Mouse (Mus musculus): ENCODE data around the gene Fbxl15. TPM values are rescaled to one million over a fixed set of nuclear protein-coding genes. Genes with fewer than 3 reads are reported as not detected.
A peak's percentile ranks its signal among the peaks of the same experiment; 100 is the strongest.

Gene Fbxl15
- polyA plus RNA-seq, 1 experiment: 37.1 TPM

- no peak for TF ChIP-seq CTCF (IDR thresholded peaks at IDR 0.05; ENCODE audit: borderline replicate concordance, extremely low read depth, insufficient read depth, insufficient read length)
- TF ChIP-seq POLR2A (IDR thresholded peaks at IDR 0.05; ENCODE audit: borderline replicate concordance, extremely low read depth, insufficient read depth, insufficient read length, poor library complexity, severe bottlenecking): no peak
- no peak for DNase-seq (ENCODE audit: low read depth)
Observed at GRCm38 (mm10) chr19:46302551-46302950, 25.4 kb upstream of the Fbxl15 start.

GRCm38 (mm10) chr19:46303251-46304215, 24.5 kb upstream of the Fbxl15 start:
- TF ChIP-seq CTCF (IDR thresholded peaks at IDR 0.05; ENCODE audit: borderline replicate concordance, extremely low read depth, insufficient read depth, insufficient read length) (no peak), POLR2A (IDR thresholded peaks at IDR 0.05; ENCODE audit: borderline replicate concordance, extremely low read depth, insufficient read depth, insufficient read length, poor library complexity, severe bottlenecking) (no peak)
- DNase-seq (ENCODE audit: low read depth): no peak

- DNase-seq (ENCODE audit: low read depth): peak; percentile 90
- TF ChIP-seq POLR2A (IDR thresholded peaks at IDR 0.05; ENCODE audit: borderline replicate concordance, extremely low read depth, insufficient read depth, insufficient read length, poor library complexity, severe bottlenecking) (no peak), CTCF (IDR thresholded peaks at IDR 0.05; ENCODE audit: borderline replicate concordance, extremely low read depth, insufficient read depth, insufficient read length) (peak; percentile 95)
Observed at GRCm38 (mm10) chr19:46304216-46304841, 23.7 kb upstream of the Fbxl15 start, which contains the start of gene Nfkb2. Gene Nfkb2 (plus strand): TSS chr19:46304320.

GRCm38 (mm10) chr19:46304908-46305333, 23.1 kb upstream of the Fbxl15 start:
- TF ChIP-seq POLR2A (IDR thresholded peaks at IDR 0.05; ENCODE audit: borderline replicate concordance, extremely low read depth, insufficient read depth, insufficient read length, poor library complexity, severe bottlenecking) (no peak), CTCF (IDR thresholded peaks at IDR 0.05; ENCODE audit: borderline replicate concordance, extremely low read depth, insufficient read depth, insufficient read length) (no peak)
- no peak for DNase-seq (ENCODE audit: low read depth)

- TF ChIP-seq CTCF (IDR thresholded peaks at IDR 0.05; ENCODE audit: borderline replicate concordance, extremely low read depth, insufficient read depth, insufficient read length): no peak
- TF ChIP-seq POLR2A (IDR thresholded peaks at IDR 0.05; ENCODE audit: borderline replicate concordance, extremely low read depth, insufficient read depth, insufficient read length, poor library complexity, severe bottlenecking): no peak
- peak; percentile 80 for DNase-seq (ENCODE audit: low read depth)
Observed at GRCm38 (mm10) chr19:46305432-46306267, 22.3 kb upstream of the Fbxl15 start.

- DNase-seq (ENCODE audit: low read depth): no peak
- TF ChIP-seq POLR2A (IDR thresholded peaks at IDR 0.05; ENCODE audit: borderline replicate concordance, extremely low read depth, insufficient read depth, insufficient read length, poor library complexity, severe bottlenecking) (no peak), CTCF (IDR thresholded peaks at IDR 0.05; ENCODE audit: borderline replicate concordance, extremely low read depth, insufficient read depth, insufficient read length) (no peak)
Observed at GRCm38 (mm10) chr19:46306268-46306610, 21.7 kb upstream of the Fbxl15 start.

- no peak for DNase-seq (ENCODE audit: low read depth)
- TF ChIP-seq POLR2A (IDR thresholded peaks at IDR 0.05; ENCODE audit: borderline replicate concordance, extremely low read depth, insufficient read depth, insufficient read length, poor library complexity, severe bottlenecking): no peak
- TF ChIP-seq CTCF (IDR thresholded peaks at IDR 0.05; ENCODE audit: borderline replicate concordance, extremely low read depth, insufficient read depth, insufficient read length): no peak
Observed at GRCm38 (mm10) chr19:46306751-46307289, 21.2 kb upstream of the Fbxl15 start.

- DNase-seq (ENCODE audit: low read depth): no peak
- TF ChIP-seq CTCF (IDR thresholded peaks at IDR 0.05; ENCODE audit: borderline replicate concordance, extremely low read depth, insufficient read depth, insufficient read length) (no peak), POLR2A (IDR thresholded peaks at IDR 0.05; ENCODE audit: borderline replicate concordance, extremely low read depth, insufficient read depth, insufficient read length, poor library complexity, severe bottlenecking) (no peak)
Observed at GRCm38 (mm10) chr19:46307781-46308180, 20.2 kb upstream of the Fbxl15 start.

GRCm38 (mm10) chr19:46308303-46308702, 19.7 kb upstream of the Fbxl15 start:
- DNase-seq (ENCODE audit: low read depth): no peak
- no peak for TF ChIP-seq POLR2A (IDR thresholded peaks at IDR 0.05; ENCODE audit: borderline replicate concordance, extremely low read depth, insufficient read depth, insufficient read length, poor library complexity, severe bottlenecking)
- TF ChIP-seq CTCF (IDR thresholded peaks at IDR 0.05; ENCODE audit: borderline replicate concordance, extremely low read depth, insufficient read depth, insufficient read length): no peak

- TF ChIP-seq CTCF (IDR thresholded peaks at IDR 0.05; ENCODE audit: borderline replicate concordance, extremely low read depth, insufficient read depth, insufficient read length) (peak; percentile 94), POLR2A (IDR thresholded peaks at IDR 0.05; ENCODE audit: borderline replicate concordance, extremely low read depth, insufficient read depth, insufficient read length, poor library complexity, severe bottlenecking) (no peak)
- DNase-seq (ENCODE audit: low read depth): peak; percentile 95
Observed at GRCm38 (mm10) chr19:46308706-46309435, 19.1 kb upstream of the Fbxl15 start.
